Mouse (Mus musculus) retina, postnatal 7 days (tissue): ENCODE measurements around the gene Acad10.
"Not testable (repeated sequence)": the region's sequence is repeated elsewhere in the genome, so short reads cannot be mapped to it uniquely, and the experiment has no call there.

Source experiments
- DNase-seq: peaks from one replicate; pipeline ENCODE4 v3.0.0-alpha.2; 2012; ENCODE audit warnings: low read depth, low spot score

Acad10 gene

GRCm38 (mm10) chr5:121657656-121658055 is 2.7 kb downstream of the Acad10 start:
- DNase-seq, result not testable (repeated sequence)

GRCm38 (mm10) chr5:121656866-121657265 is 3.4 kb downstream of the Acad10 start:
- DNase-seq, result not testable (repeated sequence)

- no peak for DNase-seq
Measured at GRCm38 (mm10) chr5:121654526-121654925, 5.8 kb downstream of the Acad10 start.

GRCm38 (mm10) chr5:121649134-121649533 is 11.2 kb downstream of the Acad10 start:
- DNase-seq, result no peak

- no peak for DNase-seq
Measured at GRCm38 (mm10) chr5:121639601-121640000, 20.7 kb downstream of the Acad10 start.

- DNase-seq, result no peak
Measured at GRCm38 (mm10) chr5:121637296-121637695, 23.0 kb downstream of the Acad10 start.

- no peak for DNase-seq
Measured at GRCm38 (mm10) chr5:121634668-121635067, 25.6 kb downstream of the Acad10 start.

- DNase-seq, result no peak
Measured at GRCm38 (mm10) chr5:121632804-121633203, 27.5 kb downstream of the Acad10 start.

GRCm38 (mm10) chr5:121631106-121631647 is 29.1 kb downstream of the Acad10 start:
- not testable (repeated sequence) for DNase-seq

- DNase-seq, result peak; percentile 55
Measured at GRCm38 (mm10) chr5:121627871-121628270, 32.4 kb downstream of the Acad10 start.

GRCm38 (mm10) chr5:121623241-121623640 is 37.1 kb downstream of the Acad10 start:
- DNase-seq, result no peak

GRCm38 (mm10) chr5:121621102-121621501 is 39.2 kb downstream of the Acad10 start:
- DNase-seq, result no peak

GRCm38 (mm10) chr5:121618592-121619513 is 41.5 kb downstream of the Acad10 start, which contains the start of gene Acad12:
Acad12 (minus strand) TSS chr5:121618938.
- DNase-seq, result peak; percentile 86

- DNase-seq, result not testable (repeated sequence)
Measured at GRCm38 (mm10) chr5:121614921-121615320, 45.4 kb downstream of the Acad10 start.

- no peak for DNase-seq
Measured at GRCm38 (mm10) chr5:121612036-121612435, 48.3 kb downstream of the Acad10 start.

GRCm38 (mm10) chr5:121609556-121610135 is 50.7 kb downstream of the Acad10 start:
- DNase-seq, result not testable (repeated sequence)

- DNase-seq, result peak; percentile 53
Measured at GRCm38 (mm10) chr5:121606151-121606550, 54.2 kb downstream of the Acad10 start.

GRCm38 (mm10) chr5:121603815-121604214 is 56.5 kb downstream of the Acad10 start:
- not testable (repeated sequence) for DNase-seq

GRCm38 (mm10) chr5:121601547-121602299 is 58.6 kb downstream of the Acad10 start:
- DNase-seq, result peak; percentile 72

GRCm38 (mm10) chr5:121598871-121599610 is 61.3 kb downstream of the Acad10 start:
- no peak for DNase-seq

- no peak for DNase-seq
Measured at GRCm38 (mm10) chr5:121597991-121598537, 62.2 kb downstream of the Acad10 start.
